Mouse (Mus musculus) small intestine, adult 2 months (tissue): ENCODE results near the gene Paip2b. TPM values are rescaled to one million over a fixed set of nuclear protein-coding genes. Genes with fewer than 3 reads are reported as not detected.

Experiments used
- H3K27ac ChIP-seq: fragments of 200-500 bp; 2 replicates; pipeline ENCODE4 v1.5.1; 2012; ENCODE audit warnings: low read depth, low read length, control low read depth, inconsistent platforms; ENCODE audit not compliant: insufficient read depth
- H3K27me3 ChIP-seq: fragments of 200-500 bp; 2 replicates; pipeline ENCODE4 v1.6.1; 2012; ENCODE audit warnings: mild to moderate bottlenecking, moderate library complexity, low read length, inconsistent platforms; ENCODE audit not compliant: control insufficient read depth, insufficient read depth
- H3K36me3 ChIP-seq: fragments of 200-500 bp; 2 replicates; pipeline ENCODE4 v1.6.1; 2012; ENCODE audit warnings: mild to moderate bottlenecking, low read length, control low read depth, inconsistent platforms; ENCODE audit not compliant: control insufficient read depth, insufficient read depth
- H3K4me1 ChIP-seq: fragments of 200-500 bp; 2 replicates; pipeline ENCODE4 v1.6.1; 2012; ENCODE audit warnings: low read length, inconsistent platforms, mixed read lengths; ENCODE audit not compliant: control insufficient read depth, insufficient read depth, insufficient read length
- H3K4me3 ChIP-seq: fragments of 200-500 bp; 2 replicates; pipeline ENCODE4 v1.5.1; 2012; ENCODE audit warnings: low read depth, mild to moderate bottlenecking, control low read depth, inconsistent platforms, low read length, moderate library complexity
- CTCF ChIP-seq: fragments of 200-500 bp; IDR thresholded peaks from 2 replicates; pipeline ENCODE4 v1.5.1; 2012; ENCODE audit warnings: low read depth, mild to moderate bottlenecking, control low read depth, inconsistent platforms, low read length, moderate library complexity, mixed read lengths; ENCODE audit not compliant: insufficient replicate concordance, insufficient read length; ENCODE audit errors: extremely low read depth
- POLR2A ChIP-seq: fragments of 200-500 bp; IDR thresholded peaks from 2 replicates; pipeline ENCODE4 v1.6.1; 2012; ENCODE audit warnings: low read depth, mild to moderate bottlenecking, control low read depth, inconsistent platforms, low read length, moderate library complexity
- WGBS: fragments of 180-500 bp; shearing (Covaris S2); methylation state at CpG from one replicate; pipeline ENCODE4 v1.1.7; 2018; 5-methylcytosine and 5-hydroxymethylcytosine counted together
- polyA plus RNA-seq: library from polyadenylated mRNA; depleted of rRNA; stranded (reverse); fragments of >200 nt; gene quantifications from 2 replicates; pipeline ENCODE4 v1.2.3, GENCODE M21; 2012

Gene Paip2b
- polyA plus RNA-seq, 1 experiment = 1.4 TPM

- TF ChIP-seq POLR2A (no peak), CTCF (no peak)
- Histone ChIP-seq H3K4me1 (peaks cover 2% of the 10 kb centered on the region; the same call in 1 of the 2 replicates), H3K36me3 (no peaks in the 10 kb centered on the region), H3K27ac (peak overlapping the region; percentile 26; the same call in 1 of the 2 replicates), H3K27me3 (no peaks in the 10 kb centered on the region), H3K4me3 (peak overlapping the region; percentile 74)
- 2% methylated on average over 35 of the region's 35 CpGs for WGBS
Observed at GRCm38 (mm10) chr6:83830941-83831605, 468 bp downstream of the Paip2b start.

DNA sequence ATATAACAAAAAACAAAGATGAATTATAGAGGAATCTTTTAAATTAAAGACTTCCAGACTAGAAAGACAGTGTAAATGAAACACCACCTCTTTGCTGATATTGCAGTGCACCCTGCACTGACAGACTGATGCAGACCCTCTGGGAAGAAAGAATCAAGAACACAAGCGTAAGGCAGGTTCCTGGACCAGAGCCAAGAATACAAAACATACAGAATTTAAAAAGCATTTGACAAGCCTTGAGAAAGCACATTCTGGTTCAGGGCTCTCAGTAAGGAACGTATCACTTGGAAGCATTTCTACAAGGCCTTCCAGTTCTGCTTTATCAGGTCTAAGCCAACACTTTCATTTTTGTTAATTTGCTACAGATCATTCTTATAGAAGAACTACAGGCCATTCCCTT is 9.7 kb downstream of the Paip2b start:
- Histone ChIP-seq H3K4me3 (no peak overlapping the region), H3K4me1 (no peaks in the 10 kb centered on the region; the same call in 1 of the 2 replicates), H3K27me3 (no peaks in the 10 kb centered on the region), H3K27ac (no peak overlapping the region), H3K36me3 (no peaks in the 10 kb centered on the region)
- TF ChIP-seq POLR2A = no peak
- TF ChIP-seq CTCF = no peak
- 78% methylated on average over 2 of the region's 2 CpGs for WGBS

GRCm38 (mm10) chr6:83820727-83821515 is 10.6 kb downstream of the Paip2b start:
- Histone ChIP-seq H3K27me3 (no peaks in the 10 kb centered on the region), H3K27ac (no peak overlapping the region), H3K4me3 (no peak overlapping the region), H3K4me1 (no peaks in the 10 kb centered on the region; the same call in 1 of the 2 replicates), H3K36me3 (no peaks in the 10 kb centered on the region)
- WGBS = 76% methylated on average over 2 of the region's 2 CpGs
- no peak for TF ChIP-seq CTCF
- TF ChIP-seq POLR2A = no peak

- H3K27me3 ChIP-seq = no peaks in the 10 kb centered on the region
- H3K36me3 ChIP-seq = no peaks in the 10 kb centered on the region
- TF ChIP-seq CTCF (no peak), POLR2A (no peak)
- WGBS = 19% methylated on average over 1 of the region's 1 CpGs
- H3K27ac ChIP-seq = no peak overlapping the region
- no peaks in the 10 kb centered on the region; the same call in 1 of the 2 replicates for H3K4me1 ChIP-seq
- no peak overlapping the region for H3K4me3 ChIP-seq
Observed at GRCm38 (mm10) chr6:83818996-83819395, 12.5 kb downstream of the Paip2b start.

DNA sequence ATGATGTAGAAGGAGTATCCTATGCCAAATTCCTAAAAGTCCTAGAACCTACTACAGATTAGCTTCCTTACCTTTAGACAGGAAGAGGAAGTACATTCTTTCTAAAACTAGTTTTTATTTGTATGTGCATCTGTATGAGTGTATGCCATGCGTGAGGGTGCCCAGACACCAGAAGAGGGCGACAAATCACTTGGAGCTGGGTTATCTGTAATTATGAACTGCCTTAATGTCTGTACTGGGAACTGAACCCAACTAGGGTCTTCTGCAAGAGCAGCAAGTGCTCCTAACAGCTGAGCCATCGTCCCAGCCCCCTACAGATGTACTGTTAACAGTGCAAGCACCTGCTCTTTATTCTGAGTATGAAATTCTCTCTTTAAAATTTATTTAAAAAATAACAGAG is 15.7 kb downstream of the Paip2b start:
- H3K27ac ChIP-seq = no peak overlapping the region
- no peaks in the 10 kb centered on the region for H3K27me3 ChIP-seq
- H3K4me1 ChIP-seq = no peaks in the 10 kb centered on the region; the same call in 1 of the 2 replicates
- WGBS = 97% methylated on average over 3 of the region's 3 CpGs
- TF ChIP-seq CTCF (no peak), POLR2A (no peak)
- H3K36me3 ChIP-seq = peaks cover 5% of the 10 kb centered on the region; the same call in 1 of the 2 replicates
- no peak overlapping the region for H3K4me3 ChIP-seq

DNA sequence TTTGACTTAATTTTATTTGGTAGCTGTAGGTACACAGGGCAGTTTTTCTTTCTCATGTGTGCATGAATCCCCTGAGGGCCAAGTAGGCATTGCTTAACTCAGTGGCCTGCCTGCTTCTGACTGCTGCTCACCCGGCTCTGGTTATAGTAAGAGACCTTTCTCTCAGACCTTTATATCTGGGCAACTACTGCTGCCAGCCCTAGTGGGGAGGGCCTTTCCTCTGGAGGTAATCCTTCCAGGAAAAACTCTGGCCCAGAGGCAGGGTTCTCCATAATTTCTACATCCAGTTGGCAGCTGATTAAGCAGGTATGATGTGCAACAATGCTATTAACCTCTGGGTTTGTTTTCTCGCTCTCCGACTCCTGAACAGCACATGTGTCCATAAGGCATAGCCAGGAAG is 28.7 kb downstream of the Paip2b start:
- H3K27me3 ChIP-seq = no peaks in the 10 kb centered on the region
- H3K4me3 ChIP-seq = no peak overlapping the region
- peaks cover 38% of the 10 kb centered on the region for H3K36me3 ChIP-seq
- TF ChIP-seq POLR2A (no peak), CTCF (no peak)
- H3K27ac ChIP-seq = no peak overlapping the region
- 94% methylated on average over 3 of the region's 3 CpGs for WGBS
- H3K4me1 ChIP-seq = no peaks in the 10 kb centered on the region

- no peaks in the 10 kb centered on the region for H3K4me1 ChIP-seq
- H3K36me3 ChIP-seq = peaks cover 40% of the 10 kb centered on the region
- 98% methylated on average over 5 of the region's 5 CpGs for WGBS
- no peak overlapping the region for H3K4me3 ChIP-seq
- TF ChIP-seq CTCF (no peak), POLR2A (no peak)
- H3K27me3 ChIP-seq = no peaks in the 10 kb centered on the region
- H3K27ac ChIP-seq = no peak overlapping the region
Observed at GRCm38 (mm10) chr6:83802033-83802432, 29.5 kb downstream of the Paip2b start.
